Mouse (Mus musculus): ENCODE measurements at regions not wholly inside any gene's neighbourhood (a gene's known extent, or its start where the extent isn't known, plus 50 kb on each side); places are given as distances from the start of the nearest gene placed in this dataset.

DNA sequence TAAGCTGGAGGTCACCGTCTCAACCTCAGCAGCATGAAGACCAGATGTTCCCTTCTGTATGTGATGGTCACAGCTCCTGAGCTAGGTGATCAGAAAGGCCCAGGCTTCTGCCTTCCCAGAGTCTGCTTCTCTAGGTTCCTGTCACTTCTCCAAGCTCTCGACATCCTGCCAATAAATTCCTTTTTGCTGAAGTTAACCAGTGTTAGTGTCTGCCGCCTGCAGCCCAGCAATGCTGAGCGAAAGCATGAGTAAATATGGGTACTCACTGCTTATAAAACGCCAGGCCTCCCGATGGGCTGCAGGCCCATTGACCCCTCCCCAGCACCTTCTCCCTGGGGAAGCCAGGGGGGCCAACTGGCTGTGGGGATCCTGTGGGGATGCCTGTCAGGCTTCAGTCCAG lies 229.4 kb upstream of the Zmiz1 start:
- DNase-seq (ENCODE audit: low spot score) = peak; percentile 51

DNA sequence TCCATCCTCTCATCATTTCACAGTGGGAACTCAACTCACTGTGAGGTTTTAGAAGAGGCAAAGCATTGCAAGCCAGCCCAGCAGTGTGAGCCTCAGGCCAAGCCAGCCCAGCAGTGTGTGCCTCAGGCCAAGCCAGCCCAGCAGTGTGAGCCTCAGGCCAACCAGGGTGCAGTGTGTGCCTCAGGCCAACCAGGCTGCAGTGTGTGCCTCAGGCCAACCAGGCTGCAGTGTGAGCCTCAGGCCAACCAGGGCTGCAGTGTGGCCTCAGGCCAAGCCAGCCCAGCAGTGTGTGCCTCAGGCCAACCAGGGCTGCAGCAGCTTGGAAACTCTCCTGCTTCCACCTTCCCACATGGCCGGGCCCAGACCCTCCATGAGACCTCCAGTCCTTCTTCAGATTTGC lies 227.1 kb upstream of the Zmiz1 start:
- peak; percentile 47 for DNase-seq (ENCODE audit: low spot score)

DNA sequence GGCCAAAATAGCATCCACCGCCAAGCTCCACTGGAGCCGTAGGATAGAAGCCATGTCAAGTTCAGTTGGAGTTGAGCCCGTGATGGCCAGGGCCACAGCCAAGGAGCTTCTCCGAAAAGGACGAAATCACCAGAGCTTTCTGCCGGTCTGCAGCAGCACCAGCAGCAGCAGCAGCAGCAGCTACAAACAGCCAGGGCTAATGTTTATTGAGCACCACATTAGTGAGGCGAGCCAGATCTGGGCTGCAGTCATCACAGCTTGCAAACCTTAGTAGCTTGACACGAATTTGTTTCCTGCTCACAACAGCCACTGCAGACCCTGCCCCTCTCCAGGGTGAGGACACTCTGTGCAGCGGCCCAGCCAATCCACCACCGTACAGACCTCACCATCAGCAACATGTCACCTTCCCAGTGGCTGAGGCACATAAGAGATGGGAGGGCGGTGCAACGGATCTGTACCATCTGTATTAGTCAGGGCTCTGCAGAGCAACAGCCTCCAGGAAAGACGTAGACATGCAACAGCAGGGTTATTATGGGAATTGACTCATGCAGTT lies 222.5 kb upstream of the Zmiz1 start:
- DNase-seq (ENCODE audit: low spot score) = no peak

DNA sequence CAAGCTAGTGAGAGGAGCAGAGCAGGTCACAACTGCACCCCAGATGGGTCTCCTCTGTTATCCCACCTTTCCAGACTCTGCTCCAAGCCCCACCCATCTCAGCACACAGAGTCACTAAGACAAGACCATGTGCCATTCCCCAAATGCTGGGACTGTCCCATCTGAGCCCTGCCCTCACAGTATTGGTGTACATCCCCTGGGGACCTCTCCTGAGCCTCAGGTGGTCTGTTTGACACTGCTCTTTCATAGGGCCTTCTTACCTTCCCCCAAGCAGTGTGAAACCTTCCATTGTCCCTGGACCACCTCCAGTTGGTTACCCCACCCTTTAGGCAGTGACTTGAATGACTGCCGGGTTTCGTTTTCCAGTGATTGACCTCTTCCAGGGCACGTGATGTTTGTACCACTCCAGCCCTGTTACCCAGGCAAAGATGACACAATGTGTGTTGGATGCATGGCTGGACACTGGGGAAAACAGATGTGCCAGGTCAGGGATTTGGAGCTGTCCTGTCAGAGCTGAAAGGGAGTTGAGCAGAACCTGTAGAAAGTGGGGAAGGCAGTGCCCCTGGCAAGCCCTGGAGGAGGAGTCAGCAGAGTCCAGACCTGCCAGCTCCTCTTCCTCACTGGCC lies 219.5 kb upstream of the Zmiz1 start:
- DNase-seq (ENCODE audit: low spot score) = no peak

DNA sequence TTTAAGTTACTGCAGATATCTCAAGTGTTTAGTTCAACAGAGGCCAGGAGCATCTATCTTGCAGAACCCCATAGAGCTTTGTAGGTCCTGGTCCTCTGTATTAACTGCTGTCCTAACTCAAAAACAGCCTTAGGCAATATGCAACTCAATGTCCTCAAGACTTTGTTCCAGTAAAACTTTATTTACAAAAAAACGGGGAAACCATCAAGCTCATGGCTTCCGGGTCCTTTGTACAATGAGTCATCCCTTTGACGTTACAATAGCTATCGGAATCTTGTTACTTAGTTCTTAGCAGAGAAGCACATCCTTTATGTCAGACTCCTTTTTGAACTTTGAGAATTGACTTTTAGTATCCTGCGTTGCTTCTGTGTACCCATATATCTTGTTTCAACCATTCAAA lies 216.2 kb upstream of the Zmiz1 start:
- no peak for DNase-seq (ENCODE audit: low spot score)

DNA sequence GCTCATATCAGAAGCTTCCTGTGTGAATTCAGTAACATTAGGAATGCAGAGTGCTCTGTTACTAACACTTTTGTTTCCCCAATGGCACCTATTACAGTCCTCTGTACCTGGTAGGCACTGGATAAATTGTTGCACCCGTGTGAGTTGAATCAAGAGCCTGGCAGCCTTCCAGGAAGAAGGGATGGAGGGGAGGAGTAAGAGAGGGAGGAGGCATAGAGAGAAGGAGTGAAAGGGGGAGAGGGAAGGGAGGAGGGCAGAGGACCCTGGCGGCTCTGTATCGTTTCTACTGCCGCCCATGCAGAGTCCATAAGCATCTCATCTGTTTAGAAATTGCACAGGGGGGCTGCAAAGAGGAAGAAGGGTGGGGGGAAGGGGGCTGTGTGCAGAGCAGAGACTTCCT lies 215.7 kb upstream of the Zmiz1 start:
- no peak for DNase-seq (ENCODE audit: low spot score)

DNA sequence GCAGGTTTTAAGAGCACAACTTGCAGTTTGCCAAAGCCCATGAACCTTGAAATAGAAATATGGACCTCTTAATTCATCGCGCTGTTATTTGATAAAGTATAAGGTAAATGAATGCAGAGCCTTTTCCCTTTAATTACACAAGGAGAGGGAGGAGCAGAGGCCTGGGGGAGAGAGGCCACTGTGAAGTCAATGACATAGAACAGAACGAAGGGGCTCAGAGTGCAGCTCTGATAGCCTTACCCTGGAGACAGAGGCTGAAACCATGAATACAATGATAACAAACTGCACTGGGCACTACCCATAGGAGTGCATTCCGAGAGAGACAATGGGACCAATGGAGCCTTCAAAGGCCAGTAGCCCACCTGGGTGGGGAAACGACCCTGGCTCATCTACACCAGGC lies 215.3 kb upstream of the Zmiz1 start:
- DNase-seq (ENCODE audit: low spot score) = no peak

DNA sequence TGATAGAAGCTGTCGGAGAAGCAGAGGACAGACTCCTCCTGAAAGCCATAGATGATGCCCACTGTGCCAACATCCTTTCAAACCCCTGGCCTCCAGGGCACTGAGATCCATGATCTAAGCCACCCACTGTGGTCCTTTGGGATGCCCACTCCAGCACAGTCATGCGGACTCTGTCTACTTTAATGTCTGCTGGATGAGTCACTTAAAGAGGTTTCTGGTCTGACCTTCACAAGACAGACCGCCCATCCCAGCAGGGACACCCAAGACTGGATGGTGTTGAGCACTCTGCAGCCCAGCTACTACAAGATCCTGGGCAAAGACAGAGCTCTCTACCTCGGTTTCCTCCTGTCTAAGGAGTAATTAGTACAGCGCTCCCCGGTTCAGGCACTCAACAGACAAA lies 214.1 kb upstream of the Zmiz1 start:
- DNase-seq (ENCODE audit: low spot score) = no peak

DNA sequence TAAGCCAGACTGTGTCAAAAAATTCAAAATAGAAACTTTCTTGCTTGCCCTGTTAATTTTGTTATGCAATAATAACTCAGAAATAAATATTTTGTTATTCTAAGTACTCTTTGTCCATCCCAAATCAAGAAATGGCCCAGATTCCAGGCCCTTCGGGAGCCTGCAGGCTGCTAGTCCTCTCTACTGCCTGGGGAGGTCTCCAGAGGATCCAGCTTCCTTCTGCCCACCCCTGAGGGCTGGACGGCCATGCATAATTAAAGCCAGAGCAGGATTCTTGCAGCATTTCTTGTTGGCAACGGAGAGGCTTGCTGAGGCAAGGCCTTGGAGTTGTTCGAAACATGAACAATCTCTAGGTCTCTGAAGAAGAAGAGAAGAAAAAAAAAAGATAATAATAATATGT lies 213.3 kb upstream of the Zmiz1 start:
- DNase-seq (ENCODE audit: low spot score) = peak; percentile 75

DNA sequence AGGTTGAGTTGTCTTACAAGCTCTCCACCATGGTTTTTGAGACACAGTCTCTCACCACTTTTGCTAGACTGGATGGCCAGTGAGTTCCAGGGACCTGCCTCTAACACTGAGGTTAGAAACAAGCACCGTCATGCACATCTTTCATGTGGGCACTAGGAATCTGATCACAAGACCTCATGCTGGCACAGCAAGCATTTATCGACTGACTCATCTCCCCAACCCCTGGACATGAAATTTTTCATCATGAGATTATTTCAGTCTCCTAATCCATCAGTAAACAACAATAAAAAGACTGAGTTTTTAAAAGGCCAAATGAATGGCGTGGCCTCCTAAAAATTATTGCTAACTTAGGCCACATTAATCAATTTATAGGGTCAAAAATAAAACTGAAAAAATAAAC lies 210.0 kb upstream of the Zmiz1 start:
- DNase-seq (ENCODE audit: low spot score) = no peak

DNA sequence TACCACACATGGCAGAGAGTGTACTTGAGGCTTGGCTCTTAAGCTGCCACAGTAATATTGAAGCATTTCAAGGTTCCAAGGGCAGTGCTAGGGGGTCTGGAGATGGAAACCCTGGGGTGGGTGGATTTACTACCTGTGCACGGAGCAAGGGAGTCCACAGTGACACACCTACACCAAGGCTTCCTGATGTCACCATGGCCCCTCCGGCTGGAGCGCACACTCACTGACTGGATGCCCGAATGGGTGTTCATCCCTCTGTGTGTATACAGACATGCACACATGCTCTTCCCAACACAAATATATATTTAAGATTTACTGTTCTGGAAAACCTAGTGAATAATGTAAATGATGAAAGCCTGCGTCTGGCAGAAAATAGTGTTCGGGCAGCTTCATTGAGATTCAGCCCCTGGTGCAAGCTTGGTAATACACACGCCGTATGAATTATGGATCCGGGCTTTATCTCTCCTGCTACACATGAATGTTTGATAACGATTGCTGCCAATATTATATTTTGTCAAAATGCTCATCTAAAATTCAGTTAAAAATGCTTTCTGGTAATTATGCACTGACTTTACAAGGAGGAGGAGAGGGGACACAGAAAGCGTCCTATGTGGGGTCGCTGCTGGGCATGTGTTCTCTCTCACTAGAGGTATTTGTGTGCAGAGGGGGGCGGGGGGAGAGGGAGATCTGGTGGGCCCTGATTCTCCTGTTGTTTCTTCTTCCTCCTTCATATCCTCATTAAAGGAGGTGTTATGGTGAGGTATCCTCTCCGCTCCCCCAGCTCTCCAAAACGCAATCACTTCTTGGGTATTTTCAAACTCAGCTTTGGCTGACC lies 205.8 kb upstream of the Zmiz1 start:
- no peak for DNase-seq (ENCODE audit: low spot score)

DNA sequence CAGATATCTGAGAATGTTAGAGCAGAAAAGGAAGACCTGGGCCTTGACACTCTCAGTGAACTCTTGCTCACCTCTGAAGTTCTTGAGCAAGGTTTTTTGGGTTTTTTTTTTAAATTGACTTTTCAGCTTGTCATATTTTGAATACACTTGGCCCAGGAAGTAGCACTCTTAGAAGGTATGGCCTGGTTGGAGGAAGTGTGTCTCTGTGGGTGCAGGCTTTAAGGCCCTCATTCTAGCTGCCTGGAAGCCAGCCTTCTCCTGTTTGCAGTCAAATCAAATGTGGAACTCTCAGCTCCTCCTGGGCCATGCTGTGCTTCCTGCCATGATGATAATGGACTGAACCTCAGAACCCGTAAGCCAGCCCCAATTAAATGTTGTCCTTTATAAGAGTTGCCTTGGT lies 195.9 kb upstream of the Zmiz1 start:
- DNase-seq (ENCODE audit: low spot score) = no peak

DNA sequence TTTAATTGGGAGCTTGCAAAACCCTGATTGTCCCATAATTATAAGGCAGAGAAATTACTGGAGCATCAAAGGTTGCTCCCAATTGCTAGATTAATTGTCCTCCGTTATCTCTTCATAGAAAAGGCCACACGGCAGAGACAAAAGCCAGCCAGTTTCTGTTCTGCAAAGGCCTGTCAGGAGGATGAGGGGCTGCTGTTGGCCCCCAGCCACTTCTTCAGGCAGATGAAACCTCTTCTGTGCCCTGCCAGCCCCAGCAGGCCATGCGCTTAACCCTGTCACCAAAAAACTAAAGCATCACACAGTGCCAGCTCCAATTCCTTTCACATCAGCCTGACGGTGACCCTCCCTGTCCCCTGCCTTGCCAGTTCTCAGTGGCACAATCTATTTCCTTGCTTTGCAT lies 192.1 kb upstream of the Zmiz1 start:
- DNase-seq (ENCODE audit: low spot score) = no peak

DNA sequence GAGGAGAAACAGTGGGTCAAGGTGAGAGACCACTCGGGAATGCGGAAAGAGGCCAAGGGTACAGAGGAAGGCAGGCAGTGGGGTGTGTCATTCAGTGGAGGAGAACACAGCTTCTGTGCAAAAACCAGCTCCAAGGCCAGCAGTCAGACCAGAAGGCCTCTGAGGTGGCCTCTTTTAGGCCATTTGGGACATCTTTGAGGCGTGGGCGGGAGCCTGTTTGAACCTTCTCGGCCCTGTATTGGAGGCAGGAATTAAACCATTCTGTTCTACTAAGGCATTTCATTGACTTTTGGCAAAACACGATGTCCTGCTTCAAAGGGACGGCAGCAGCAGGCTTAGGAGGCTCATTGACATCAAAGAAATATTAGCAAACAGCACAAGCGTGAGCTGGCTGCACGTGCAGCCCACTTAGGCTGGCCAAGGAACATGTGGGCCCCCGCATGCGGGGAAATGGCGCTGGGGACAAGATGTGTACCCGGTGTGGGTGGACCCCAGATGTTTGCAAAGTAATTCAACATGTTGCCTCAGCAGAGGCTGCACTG lies 190.8 kb upstream of the Zmiz1 start:
- no peak for DNase-seq (ENCODE audit: low spot score)

DNA sequence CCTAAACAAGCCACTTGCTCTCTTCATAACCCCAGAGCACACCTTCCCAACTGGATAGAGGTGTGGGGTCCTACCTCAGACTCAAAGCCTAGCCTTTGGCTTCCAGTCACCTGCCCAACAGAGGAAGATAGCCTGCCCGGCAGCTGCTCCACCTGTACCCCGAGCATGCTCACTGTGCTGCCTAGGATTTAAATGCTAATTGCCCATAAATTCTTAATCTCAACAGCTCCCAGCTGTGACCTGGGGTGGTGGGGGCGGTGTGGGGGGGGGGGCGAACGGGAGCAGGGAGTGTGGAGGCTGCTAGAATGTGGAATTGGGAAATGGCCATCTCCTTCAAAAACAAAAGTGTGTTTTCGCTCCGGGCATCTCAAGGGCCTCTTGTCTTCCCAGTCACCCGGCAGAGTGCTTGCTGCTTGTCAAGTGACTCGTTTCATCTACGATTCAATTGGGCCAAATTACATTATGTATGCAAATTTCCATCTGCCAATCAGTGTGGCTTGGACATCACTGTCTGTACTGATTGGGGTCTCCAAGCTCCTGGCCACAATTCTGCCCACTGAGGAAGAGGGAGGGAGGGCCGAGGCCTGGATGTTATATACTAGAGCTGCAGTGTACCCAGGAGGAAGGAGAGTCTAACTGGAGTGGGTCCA lies 188.6 kb upstream of the Zmiz1 start:
- DNase-seq (ENCODE audit: low spot score) = no peak

DNA sequence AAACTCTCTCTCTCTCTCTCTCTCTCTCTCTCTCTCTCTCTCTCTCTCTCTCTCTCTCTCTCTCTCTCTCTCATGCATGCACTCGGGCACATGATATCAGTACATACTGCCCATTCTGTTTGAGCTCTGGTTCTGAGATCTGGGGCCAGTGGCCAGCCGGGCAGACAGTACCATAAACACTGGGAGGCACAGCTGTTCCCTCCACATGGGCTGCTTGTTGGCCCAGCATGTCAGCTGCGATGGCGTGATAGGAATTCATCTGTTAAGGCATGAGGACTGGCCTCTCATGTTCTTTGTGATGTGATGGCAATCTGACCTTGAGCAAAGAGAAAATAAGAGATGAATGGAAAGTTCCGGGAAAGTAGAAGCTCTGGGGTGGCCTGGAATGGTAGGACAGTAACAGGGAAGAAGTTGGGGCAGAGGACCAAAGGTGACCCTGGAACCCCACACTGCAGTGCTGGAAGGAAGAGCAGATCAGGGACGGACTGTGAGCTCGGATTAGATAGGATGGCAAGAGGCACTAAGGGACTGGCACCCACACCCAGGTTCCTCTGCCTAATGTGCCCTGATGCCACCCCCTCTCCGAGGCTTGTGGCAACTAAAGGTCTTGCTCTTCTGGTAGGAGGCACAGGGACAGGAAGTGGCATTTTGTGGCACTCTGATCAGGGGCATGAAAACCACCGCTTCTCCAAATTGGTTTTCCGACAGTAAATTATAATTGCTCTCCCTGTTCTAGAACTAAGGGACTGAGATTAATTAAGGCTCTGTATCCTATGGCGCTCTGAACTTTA lies 186.4 kb upstream of the Zmiz1 start:
- DNase-seq (ENCODE audit: low spot score) = no peak

DNA sequence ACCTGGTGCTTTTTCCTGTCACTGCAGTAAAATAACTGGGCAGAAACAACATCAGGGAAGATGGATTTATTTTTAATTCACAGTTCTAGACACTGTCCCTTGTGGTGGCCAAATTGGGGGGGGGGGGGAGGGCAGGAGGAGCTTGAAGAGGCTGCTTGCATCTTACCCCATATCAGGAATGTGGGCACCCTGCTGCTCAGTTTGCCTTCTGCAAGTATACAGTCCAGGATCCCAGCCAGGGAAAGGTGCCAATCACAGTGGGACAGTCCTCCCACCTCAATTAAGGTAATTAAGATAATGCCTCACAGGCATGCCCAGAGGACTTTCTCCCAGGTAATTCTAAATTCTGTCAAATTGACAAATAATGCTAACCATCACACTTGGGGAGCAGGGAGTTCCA lies 179.2 kb upstream of the Zmiz1 start:
- DNase-seq (ENCODE audit: low spot score) = no peak

DNA sequence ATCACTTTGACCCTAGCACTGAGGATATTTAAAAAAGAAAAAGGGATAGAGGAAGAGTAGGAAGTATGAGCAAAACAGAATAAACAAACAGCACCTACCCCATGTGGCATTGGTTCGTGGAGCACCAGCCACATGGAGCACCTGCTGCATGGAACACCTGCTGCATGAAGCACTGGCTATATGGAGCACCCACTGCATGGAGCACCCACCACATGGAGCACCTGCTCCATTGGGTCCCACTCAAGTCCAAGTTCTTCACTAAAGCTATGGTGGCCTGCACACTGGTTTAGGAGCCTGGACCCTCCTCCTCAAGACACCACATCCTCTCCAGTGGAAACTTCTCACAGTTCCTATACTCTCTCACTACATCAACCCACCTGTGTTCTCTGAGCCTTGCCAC lies 166.4 kb upstream of the Zmiz1 start:
- DNase-seq (ENCODE audit: low spot score) = no peak

DNA sequence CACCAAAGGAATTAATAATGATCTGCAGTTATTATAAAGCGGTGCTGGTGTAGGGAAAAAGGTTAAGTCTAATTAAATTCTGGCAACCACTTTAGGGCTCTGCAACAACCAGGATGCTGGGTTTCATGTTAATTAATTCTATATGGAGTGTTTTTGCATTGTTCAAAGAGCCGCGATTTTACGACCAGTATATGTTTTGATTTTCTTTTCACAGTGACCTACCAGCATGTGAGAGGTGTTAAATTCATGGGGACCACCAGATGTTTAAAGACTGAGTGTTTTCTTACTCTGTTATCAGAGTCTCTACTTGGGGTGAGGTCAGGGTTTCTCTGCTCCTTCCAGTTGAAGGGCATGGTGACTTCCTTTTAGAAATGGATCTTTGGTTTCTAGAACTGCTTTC lies 164.8 kb upstream of the Zmiz1 start:
- no peak for DNase-seq (ENCODE audit: low spot score)

DNA sequence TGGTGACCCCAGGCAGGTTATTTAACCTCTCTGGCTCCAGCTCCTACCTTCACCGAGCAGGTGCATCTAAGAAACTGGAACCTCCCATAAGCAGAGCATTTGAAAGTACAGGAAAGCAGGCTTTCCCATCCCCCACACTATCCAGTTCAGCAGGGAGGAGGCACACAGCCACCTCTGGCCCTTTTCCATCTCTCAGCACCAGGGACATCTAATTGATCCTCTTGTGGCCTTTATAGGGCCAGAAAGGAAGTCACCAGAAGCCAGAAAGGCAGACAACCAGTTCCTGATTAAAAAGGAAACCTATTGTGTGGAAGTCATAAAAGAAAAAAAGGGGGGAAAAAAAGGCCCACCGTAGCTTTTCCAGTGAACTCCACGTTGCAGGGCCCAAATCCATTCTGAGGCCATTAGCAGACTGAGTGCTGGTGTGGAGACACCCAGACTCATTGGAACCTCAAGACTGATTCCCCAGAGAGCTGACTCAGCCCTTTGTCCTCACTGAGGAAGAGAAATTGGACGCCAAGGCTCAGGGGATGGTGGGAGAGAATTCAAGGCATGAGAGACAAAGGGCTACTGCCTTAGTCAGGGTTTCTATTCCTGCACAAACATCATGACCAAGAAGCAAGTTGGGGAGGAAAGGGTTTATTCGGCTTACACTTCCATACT lies 163.2 kb upstream of the Zmiz1 start:
- no peak for DNase-seq (ENCODE audit: low spot score)

DNA sequence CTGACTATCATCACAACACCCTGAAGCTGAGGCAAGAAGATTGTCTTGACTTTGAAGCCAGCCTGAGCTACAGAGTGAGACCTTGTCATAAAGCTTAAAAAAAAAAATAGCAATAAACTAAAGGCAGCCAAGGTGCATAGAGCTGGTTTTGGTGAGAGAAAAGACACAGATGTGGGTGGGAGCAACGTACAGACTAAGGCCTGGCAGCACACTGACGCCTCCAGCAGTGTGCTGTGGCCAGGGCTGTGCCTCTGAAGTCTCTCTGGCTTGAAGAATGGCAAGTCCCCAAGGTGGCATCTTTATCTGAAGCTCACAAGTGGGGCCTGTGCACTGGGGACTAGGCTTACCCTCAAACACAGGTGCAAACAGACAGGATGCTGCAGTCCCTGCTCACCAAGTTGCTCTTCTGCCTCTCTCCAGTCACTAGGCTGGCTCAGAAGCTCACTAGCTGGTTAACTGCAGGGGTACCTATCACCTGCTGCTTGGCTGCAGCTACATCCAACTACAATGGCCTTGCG lies 159.3 kb upstream of the Zmiz1 start:
- no peak for DNase-seq (ENCODE audit: low spot score)

Measured in adipocyte (in vitro differentiated cells).